Mouse (Mus musculus) hindbrain, embryonic 14.5 days (tissue): Measurements from ENCODE around the gene E130308A19Rik. TPM values are rescaled to one million over a fixed set of nuclear protein-coding genes. Genes with fewer than 3 reads are reported as not detected.

Experiments
- ATAC-seq: fragments of 200-750 bp; cut with Nextera tagmentation; 2 replicates; pipeline ENCODE4 v1.8.0; 2017; ENCODE audit warnings: moderate number of reproducible peaks, mild to moderate bottlenecking, moderate TSS enrichment, moderate library complexity; ENCODE audit not compliant: low FRiP score
- DNase-seq: peaks from one replicate; pipeline ENCODE4 v3.0.0-alpha.2; 2015; ENCODE audit warnings: low spot score
- H3K27ac ChIP-seq: fragments of 300-500 bp; sonication (generic); 2 replicates; pipeline ENCODE4 v1.5.1; 2014; ENCODE audit warnings: mild to moderate bottlenecking, moderate library complexity
- H3K27me3 ChIP-seq: fragments of 300-500 bp; sonication (generic); 2 replicates; pipeline ENCODE4 v1.6.1; 2014; ENCODE audit warnings: mild to moderate bottlenecking, low read length, mixed read lengths; ENCODE audit not compliant: control insufficient read depth, insufficient read depth
- H3K36me3 ChIP-seq: fragments of 300-500 bp; sonication (generic); replicated peaks from 2 replicates; pipeline ENCODE4 v1.6.1; 2014; ENCODE audit not compliant: control insufficient read depth, insufficient read depth
- H3K4me1 ChIP-seq: fragments of 300-500 bp; sonication (generic); replicated peaks from 2 replicates; pipeline ENCODE4 v1.6.1; 2014; ENCODE audit warnings: antibody characterized with exemption, low read length, mixed read lengths; ENCODE audit not compliant: control insufficient read depth, insufficient read depth
- H3K4me2 ChIP-seq: fragments of 300-500 bp; sonication (generic); replicated peaks from 2 replicates; pipeline ENCODE4 v1.6.1; 2014; ENCODE audit warnings: mild to moderate bottlenecking, moderate library complexity
- H3K4me3 ChIP-seq: fragments of 300-500 bp; sonication (generic); replicated peaks from 2 replicates; pipeline ENCODE4 v1.5.1; 2014; ENCODE audit warnings: mild to moderate bottlenecking, low read length
- H3K9ac ChIP-seq: fragments of 300-500 bp; sonication (generic); 2 replicates; pipeline ENCODE4 v1.6.1; 2014
- H3K9me3 ChIP-seq: fragments of 300-500 bp; sonication (generic); 2 replicates; pipeline ENCODE4 v1.6.1; 2016; ENCODE audit warnings: low read length; ENCODE audit not compliant: control insufficient read depth
- WGBS: fragments of 180-500 bp; shearing (Covaris S2); extraction: QIAGEN DNeasy Blood & Tissue Kit; methylation state at CpG from one replicate; pipeline ENCODE4 v1.1.7; 2014; 5-methylcytosine and 5-hydroxymethylcytosine counted together
- polyA plus RNA-seq: library from polyadenylated mRNA; unstranded; fragments of >200 nt; fragmentation: Nextera tagmentation; extraction: Ambion mirVana; gene quantifications from 2 replicates; pipeline ENCODE4 v1.2.1, GENCODE M21; 2014

E130308A19Rik gene
- polyA plus RNA-seq, 1 experiment from 2014 or later, result 59.9 TPM

DNA sequence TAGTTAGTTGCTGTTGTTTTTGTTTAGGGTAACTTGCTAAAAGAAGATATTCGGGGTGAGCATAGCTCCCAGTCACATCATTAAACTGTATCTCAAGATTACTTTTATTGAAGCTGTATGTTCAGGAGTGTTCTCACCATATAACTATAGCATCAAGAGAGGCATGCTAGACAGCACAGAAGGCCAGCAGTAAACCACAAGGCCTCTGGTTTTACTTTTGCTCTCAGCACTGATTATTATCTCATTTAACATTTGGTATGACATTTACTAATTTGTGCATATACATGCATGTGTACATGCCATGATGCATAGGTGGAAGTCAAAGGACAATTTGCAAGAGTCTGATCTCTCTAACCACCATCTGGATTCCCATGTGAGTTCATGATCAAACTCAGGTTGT lies 43.1 kb downstream of the E130308A19Rik start:
- H3K27me3 ChIP-seq, result no peaks in the 10 kb centered on the region
- H3K4me1 ChIP-seq, result no peaks in the 10 kb centered on the region
- H3K4me2 ChIP-seq, result no peak overlapping the region
- ATAC-seq (no peak), DNase-seq (no peak)
- no peaks in the 10 kb centered on the region for H3K36me3 ChIP-seq
- H3K4me3 ChIP-seq, result no peak overlapping the region
- H3K9me3 ChIP-seq, result no peaks in the 10 kb centered on the region
- 98% methylated on average over 1 of the region's 1 CpGs for WGBS
- no peak overlapping the region for H3K27ac ChIP-seq
- H3K9ac ChIP-seq, result no peak overlapping the region

DNA sequence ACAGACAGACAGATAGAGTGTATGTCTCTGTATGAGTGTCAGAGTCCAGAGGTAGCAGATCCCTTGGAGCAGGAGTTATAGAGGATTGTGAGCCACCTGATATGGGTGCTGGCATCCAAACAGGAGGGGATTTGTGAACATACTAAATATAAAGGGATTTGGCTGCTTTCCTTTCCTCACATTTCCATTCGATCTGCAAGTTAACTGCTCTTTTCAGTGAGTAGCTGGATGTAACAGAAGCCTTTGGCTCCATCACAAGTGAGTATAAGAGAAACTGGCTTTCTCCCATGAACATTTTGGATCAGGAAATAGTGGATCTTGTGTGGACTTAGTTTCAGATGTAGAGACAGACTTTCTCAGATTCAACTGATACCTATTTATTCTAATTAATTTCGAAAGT lies 44.0 kb downstream of the E130308A19Rik start:
- Histone ChIP-seq H3K4me1 (0 out of 2 replicates have a peak, but pooled peaks cover 3% of the 10 kb centered on the region), H3K4me2 (no peak overlapping the region), H3K9ac (no peak overlapping the region), H3K9me3 (no peaks in the 10 kb centered on the region), H3K27ac (no peak overlapping the region), H3K27me3 (no peaks in the 10 kb centered on the region), H3K36me3 (no peaks in the 10 kb centered on the region), H3K4me3 (no peak overlapping the region)
- 88% methylated on average over 2 of the region's 2 CpGs for WGBS
- no peak for ATAC-seq
- DNase-seq, result no peak

DNA sequence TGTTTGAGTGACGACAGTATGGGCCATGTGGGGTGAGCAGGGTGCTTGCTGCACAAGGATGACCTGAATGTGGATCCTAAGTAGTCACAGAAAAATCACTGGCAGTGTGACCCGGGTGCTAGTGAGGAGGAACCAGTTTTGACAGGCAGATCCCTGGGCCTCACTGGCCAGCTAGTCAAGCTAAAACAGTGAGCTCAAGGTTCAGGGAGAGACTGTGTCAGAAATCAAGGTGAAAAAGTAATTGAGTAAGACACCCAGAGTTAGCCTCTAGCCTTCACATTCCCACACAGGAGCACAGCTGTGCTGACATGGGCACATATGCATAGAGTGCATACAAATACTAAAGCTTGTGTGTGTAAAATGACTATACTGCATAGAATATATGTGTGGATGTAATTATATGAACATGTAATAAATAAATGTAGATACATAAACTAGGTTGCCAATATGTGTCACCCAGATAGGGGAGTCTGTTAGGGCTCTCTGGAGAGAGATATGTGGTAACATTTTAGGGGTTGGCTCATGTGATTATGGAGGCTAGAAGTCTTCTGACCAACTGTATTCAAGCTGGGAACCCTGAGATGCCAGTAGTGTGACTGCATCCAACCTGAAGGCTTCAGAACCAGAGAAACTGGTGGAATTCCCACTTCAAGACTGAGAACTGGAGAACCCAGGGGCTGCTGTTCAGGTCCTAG lies 47.6 kb downstream of the E130308A19Rik start:
- Histone ChIP-seq H3K36me3 (no peaks in the 10 kb centered on the region), H3K4me1 (peaks cover 13% of the 10 kb centered on the region), H3K4me3 (no peak overlapping the region), H3K9me3 (no peaks in the 10 kb centered on the region), H3K9ac (no peak overlapping the region), H3K4me2 (no peak overlapping the region), H3K27me3 (no peaks in the 10 kb centered on the region), H3K27ac (0 out of 2 replicates have a peak overlapping the region, but pooled peaks have one; percentile 6)
- WGBS, result 72% methylated on average over 2 of the region's 2 CpGs
- DNase-seq (no peak), ATAC-seq (0 out of 2 replicates have a peak, but pooled peaks have one; percentile 21)

DNA sequence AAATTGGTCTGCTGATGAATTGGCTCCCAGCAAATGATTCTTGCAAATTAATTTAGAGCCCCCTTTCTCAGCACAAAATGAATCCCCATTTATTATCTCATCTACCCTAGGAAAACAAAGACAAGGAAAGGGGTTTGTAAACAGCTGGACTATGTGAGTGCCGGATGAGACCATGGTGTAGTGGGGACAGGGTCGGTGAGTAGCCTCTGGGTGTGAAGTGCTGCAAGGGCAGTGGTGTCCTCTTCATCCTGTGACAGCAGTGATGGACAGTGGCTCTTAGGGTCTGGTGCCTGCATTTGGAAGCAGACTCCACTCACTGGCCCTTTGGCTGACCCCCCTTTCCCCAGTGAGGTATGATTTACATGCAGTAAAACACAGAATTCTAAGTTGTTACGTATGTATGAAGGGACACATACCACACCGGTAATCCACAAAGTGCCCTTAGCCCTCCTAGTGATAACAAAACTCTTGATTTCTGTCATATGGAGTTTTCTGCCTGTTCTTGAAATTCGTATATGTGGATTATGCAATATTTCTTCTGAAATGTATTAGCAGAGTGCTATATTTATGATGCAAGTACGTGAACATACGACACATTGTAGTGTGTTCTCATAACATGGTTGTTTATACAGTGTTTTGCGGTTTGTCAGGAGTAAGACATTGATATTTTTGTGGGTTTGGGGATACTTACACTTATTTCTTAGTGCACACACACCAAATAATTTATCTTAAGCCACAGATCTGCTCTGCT lies 49.1 kb downstream of the E130308A19Rik start:
- DNase-seq (no peak), ATAC-seq (no peak)
- peaks cover 13% of the 10 kb centered on the region for H3K4me1 ChIP-seq
- H3K4me2 ChIP-seq, result no peak overlapping the region
- no peaks in the 10 kb centered on the region for H3K36me3 ChIP-seq
- H3K9ac ChIP-seq, result no peak overlapping the region
- no peaks in the 10 kb centered on the region for H3K27me3 ChIP-seq
- H3K27ac ChIP-seq, result 0 out of 2 replicates have a peak overlapping the region, but pooled peaks have one; percentile 14
- no peaks in the 10 kb centered on the region for H3K9me3 ChIP-seq
- WGBS, result 68% methylated on average over 8 of the region's 8 CpGs
- H3K4me3 ChIP-seq, result no peak overlapping the region

DNA sequence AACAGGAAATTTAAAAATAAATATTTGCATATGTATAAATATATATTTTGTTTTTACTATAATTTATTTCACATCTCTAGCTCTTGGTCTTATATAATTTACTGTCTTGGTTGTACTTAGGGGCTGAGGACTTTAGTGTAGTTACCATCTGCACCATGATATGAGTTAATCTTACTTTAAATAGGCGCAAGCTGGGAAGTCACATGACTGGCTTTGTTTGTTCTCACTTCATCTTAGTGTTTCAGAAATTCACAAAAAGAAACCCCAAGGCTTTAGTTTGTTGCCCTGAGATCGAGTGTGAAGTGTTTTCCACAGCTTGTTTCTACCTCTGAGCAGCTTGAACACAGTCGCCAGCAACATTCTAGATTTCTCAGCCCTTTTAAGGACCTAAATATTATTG lies 49.7 kb downstream of the E130308A19Rik start:
- H3K27me3 ChIP-seq, result no peaks in the 10 kb centered on the region
- H3K36me3 ChIP-seq, result no peaks in the 10 kb centered on the region
- no peak overlapping the region for H3K4me2 ChIP-seq
- ATAC-seq (no peak), DNase-seq (no peak)
- peaks cover 13% of the 10 kb centered on the region for H3K4me1 ChIP-seq
- 54% methylated on average over 3 of the region's 3 CpGs for WGBS
- H3K9me3 ChIP-seq, result no peaks in the 10 kb centered on the region
- no peak overlapping the region for H3K27ac ChIP-seq
- no peak overlapping the region for H3K9ac ChIP-seq
- no peak overlapping the region for H3K4me3 ChIP-seq

DNA sequence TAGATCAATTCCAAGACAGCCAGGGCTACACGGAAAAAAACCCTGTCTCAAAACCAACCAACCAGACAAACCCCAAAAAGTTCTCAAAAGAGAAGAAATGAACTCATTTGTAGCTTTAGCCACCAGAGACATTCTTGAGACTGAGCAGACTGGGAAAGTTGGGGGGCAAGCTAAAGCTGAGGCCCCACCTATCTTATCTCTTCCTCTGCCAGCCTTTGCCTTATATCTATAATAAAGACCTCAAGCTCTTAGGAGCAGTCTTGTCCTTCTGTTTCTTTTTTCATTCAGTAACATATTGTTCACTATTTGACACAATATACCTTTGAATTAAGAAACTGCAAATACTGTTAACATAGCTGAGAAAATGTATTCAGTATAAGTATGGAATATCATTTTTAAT lies 55.4 kb downstream of the E130308A19Rik start:
- no peaks in the 10 kb centered on the region for H3K36me3 ChIP-seq
- no peaks in the 10 kb centered on the region for H3K9me3 ChIP-seq
- peaks cover 10% of the 10 kb centered on the region; the same call in 1 of the 2 replicates for H3K4me1 ChIP-seq
- WGBS, result 92% methylated on average over 1 of the region's 1 CpGs
- no peak overlapping the region for H3K9ac ChIP-seq
- no peaks in the 10 kb centered on the region for H3K27me3 ChIP-seq
- DNase-seq (no peak), ATAC-seq (no peak)
- no peak overlapping the region for H3K4me3 ChIP-seq
- no peak overlapping the region for H3K4me2 ChIP-seq
- H3K27ac ChIP-seq, result no peak overlapping the region

DNA sequence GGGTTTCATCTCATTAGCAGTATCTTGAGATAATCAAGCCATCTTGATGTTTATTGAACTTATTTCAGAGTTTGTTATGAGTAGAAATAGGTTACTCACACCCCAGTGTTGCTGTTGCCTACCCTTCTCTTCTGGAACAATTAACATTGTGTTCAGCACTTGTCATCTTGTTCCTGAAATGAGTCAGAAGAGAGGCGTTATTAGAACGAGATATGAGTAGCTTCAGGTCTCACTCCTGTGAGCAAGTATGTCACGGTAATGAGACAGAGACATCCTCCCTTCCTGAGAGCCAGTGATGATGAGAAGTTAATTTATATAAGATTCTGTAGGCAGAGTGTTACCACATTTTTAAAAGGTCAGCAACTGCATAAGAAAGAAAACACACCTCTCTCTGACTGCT lies 56.5 kb downstream of the E130308A19Rik start:
- H3K27ac ChIP-seq, result no peak overlapping the region
- WGBS, result 72% methylated on average over 3 of the region's 3 CpGs
- no peak overlapping the region for H3K4me3 ChIP-seq
- no peak for DNase-seq
- 0 out of 2 replicates have a peak, but pooled peaks cover 5% of the 10 kb centered on the region for H3K4me1 ChIP-seq
- no peaks in the 10 kb centered on the region for H3K27me3 ChIP-seq
- no peaks in the 10 kb centered on the region for H3K9me3 ChIP-seq
- no peaks in the 10 kb centered on the region for H3K36me3 ChIP-seq
- no peak overlapping the region for H3K4me2 ChIP-seq
- no peak overlapping the region for H3K9ac ChIP-seq
- ATAC-seq, result no peak

DNA sequence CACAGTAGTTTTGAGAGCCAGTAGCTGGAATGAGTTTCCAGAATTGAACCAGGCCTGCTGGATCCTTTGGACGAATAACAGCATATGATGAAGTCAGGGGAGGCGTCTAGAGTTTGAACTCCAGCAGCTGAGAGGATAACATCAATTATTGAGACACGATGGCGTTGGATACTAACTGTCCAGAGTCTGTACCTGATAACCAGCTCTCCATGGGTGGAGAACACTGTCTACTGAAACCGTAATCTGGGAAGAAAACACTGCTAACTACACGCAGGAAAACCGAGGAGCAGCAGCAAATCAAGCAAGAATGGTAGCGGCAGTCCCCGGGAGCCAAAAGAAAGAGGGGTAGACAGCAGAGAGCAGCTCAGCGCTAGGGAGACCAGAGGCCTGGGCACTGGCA lies 56.9 kb downstream of the E130308A19Rik start:
- no peak for DNase-seq
- no peak overlapping the region for H3K9ac ChIP-seq
- no peaks in the 10 kb centered on the region for H3K36me3 ChIP-seq
- 0 out of 2 replicates have a peak, but pooled peaks cover 5% of the 10 kb centered on the region for H3K4me1 ChIP-seq
- no peak for ATAC-seq
- H3K9me3 ChIP-seq, result no peaks in the 10 kb centered on the region
- H3K4me3 ChIP-seq, result no peak overlapping the region
- H3K27me3 ChIP-seq, result no peaks in the 10 kb centered on the region
- 74% methylated on average over 10 of the region's 10 CpGs for WGBS
- no peak overlapping the region for H3K27ac ChIP-seq
- no peak overlapping the region for H3K4me2 ChIP-seq

DNA sequence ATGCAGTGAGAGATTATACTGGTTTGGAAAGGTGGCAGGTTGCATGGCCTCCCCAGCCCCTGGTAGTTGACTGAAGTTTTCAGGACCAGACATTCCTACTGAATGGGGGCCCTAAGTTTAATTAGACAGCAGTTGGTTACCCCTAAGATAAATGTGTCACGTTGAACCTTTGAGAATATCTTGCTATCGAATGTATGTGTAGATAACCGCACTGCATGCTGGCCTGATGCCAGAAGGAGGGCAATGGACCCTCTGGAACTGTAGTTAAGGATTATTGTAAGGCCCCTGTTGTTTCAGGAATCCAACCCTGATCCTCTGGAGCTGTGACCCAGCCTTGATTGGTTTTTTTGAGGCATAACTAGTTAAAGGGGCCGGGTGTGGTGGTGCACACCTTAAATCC lies 58.3 kb downstream of the E130308A19Rik start:
- Histone ChIP-seq H3K9ac (no peak overlapping the region), H3K27ac (no peak overlapping the region), H3K4me3 (no peak overlapping the region), H3K27me3 (no peaks in the 10 kb centered on the region), H3K4me1 (0 out of 2 replicates have a peak, but pooled peaks cover 7% of the 10 kb centered on the region), H3K36me3 (no peaks in the 10 kb centered on the region), H3K4me2 (no peak overlapping the region), H3K9me3 (no peaks in the 10 kb centered on the region)
- ATAC-seq (no peak), DNase-seq (no peak)
- WGBS, result 72% methylated on average over 4 of the region's 4 CpGs
